Mouse (Mus musculus) CH12.LX (cell line): Measurements from ENCODE around the gene Rabggta.

Experiments
- CTCF ChIP-seq, 2 experiments: IDR thresholded peaks in 1 of 2; conservative IDR thresholded peaks in 1 of 2; 2 replicates each; pipeline ENCODE4 v1.5.1; 2011 to 2012; ENCODE audit warnings: low read depth in 2 of 2, low read length in 2 of 2, improper control_type of control experiment in 1 of 2, inconsistent platforms in 1 of 2, mild to moderate bottlenecking in 1 of 2, moderate library complexity in 1 of 2
- SMC3 ChIP-seq: IDR thresholded peaks from 2 replicates; pipeline ENCODE4 v1.6.1; 2011; ENCODE audit warnings: low read depth, low read length, improper control_type of control experiment
- USF2 ChIP-seq: conservative IDR thresholded peaks from 2 replicates; pipeline ENCODE4 v1.6.1; 2011; ENCODE audit warnings: low read depth, low read length, improper control_type of control experiment

DNA sequence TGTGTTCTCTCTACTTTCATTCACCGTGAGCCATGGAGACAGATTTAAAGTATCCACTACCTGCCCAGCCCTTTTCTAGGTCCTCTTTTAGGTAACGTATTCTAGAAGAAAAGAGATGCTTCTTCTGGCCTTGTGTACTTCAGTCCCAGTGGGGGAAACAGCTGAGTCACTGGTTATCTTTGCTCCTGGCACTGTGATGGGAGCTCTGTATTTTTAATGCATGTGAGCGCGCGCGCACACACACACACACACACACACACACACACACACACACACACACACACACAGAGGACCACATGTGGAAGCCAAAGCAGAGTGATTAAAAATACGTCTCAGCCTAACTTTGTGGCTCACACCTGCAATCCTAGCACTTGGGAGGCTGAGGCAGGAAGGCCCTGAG, 1.4 kb upstream of the Rabggta start:
- TF ChIP-seq CTCF (conservative IDR thresholded peaks at IDR 0.05 in 1 of 2, IDR thresholded peaks at IDR 0.05 in 1 of 2; ENCODE audit: low read depth in 2 of 2, low read length in 2 of 2), result no peak
- no peak for TF ChIP-seq USF2
- no peak for TF ChIP-seq SMC3
